Mouse (Mus musculus): ENCODE measurements around the gene Fcrlb.

Gene Fcrlb

DNA sequence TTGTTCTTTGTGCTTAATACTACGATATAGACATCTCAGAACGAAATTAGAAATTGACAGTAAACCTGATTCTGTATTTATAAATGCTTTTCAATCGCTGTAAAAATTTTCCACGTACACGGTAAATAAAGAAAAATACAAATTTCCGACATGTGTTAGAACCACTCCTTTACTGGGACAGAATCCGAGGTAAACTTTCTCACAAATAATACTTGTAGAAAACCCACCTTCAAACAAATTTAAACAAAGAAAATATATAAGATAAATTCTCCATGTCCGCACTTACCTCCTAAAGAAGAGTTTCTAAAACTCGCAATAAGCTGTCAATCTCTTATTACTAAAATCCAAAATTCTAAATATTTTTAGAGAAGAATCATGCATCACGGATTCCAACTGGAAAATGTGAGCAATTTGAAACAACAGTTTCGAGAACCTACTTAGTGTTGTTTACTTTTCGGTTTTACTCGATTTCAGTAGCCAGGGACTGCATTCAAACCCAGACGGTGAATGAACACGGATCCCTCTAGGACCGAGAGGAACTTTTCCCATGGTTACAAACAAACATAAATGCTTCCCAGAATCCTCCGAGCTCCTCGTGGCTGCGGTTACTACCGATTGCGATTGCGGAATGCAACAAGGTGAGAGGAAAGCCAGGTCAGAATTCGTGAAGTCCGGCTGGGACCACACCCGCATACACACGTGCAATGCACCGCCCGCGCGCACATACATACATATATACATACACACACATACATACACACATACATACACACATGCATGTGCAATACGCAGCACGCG is 44.4 kb downstream of the Fcrlb start:
- peak; percentile 89 to 90 for DNase-seq

DNA sequence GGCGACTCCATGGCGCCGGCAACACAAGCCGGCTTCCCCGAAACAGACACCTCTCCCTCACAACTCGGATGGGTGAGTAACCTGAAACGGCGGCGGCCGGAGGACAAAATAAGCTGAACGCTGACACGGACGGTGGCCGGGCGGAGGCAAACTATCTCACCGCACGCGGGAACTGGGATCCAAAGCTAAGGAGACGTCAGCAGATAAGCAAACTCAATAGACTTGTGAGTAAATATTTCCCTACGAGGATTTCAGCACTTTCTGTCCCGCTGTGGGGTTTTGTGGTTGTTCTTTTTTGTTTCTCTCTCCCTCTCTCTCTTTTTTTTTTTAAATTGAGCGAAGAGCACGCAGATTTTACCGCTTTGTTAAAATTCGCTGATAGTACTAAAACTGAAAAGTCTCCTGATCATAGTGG is 45.0 kb downstream of the Fcrlb start, which contains the start of gene Atf6:
TSS of gene Atf6 (minus strand) at position 81 of the 415 bp plus-strand sequence.
- DNase-seq, result peak; percentile 92 to 98

DNA sequence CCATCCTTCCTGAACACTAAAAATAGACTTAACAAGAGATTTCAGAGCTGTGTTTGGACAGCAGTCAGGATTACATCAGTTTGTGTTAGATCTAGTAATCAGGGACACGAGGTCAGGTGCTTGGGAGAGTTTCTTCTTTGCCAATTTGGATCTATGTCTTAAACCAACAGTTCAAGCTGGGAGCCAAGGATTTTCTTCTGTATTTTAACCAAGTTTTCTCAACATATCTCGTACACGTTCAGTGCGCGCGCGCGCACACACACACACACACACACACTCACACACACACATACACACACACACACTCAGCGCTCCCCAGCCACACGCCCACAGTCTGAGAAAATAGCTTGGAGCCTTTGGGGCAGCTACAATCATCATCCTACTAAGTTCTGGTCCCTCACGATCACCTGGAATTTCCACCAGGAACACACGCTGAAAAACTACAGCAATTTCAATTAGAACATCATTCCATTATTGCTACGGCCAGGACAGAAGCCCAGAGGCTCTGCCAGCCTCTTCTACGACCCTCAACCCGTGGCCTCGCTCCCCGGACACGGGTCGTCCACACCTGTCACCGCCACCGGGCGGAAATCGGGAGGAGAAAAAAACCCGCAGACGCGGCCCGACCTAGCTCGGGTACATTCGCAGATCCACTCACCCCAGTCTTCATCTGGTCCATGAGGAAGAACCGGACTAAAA is 45.6 kb downstream of the Fcrlb start:
- no peak for DNase-seq

DNA sequence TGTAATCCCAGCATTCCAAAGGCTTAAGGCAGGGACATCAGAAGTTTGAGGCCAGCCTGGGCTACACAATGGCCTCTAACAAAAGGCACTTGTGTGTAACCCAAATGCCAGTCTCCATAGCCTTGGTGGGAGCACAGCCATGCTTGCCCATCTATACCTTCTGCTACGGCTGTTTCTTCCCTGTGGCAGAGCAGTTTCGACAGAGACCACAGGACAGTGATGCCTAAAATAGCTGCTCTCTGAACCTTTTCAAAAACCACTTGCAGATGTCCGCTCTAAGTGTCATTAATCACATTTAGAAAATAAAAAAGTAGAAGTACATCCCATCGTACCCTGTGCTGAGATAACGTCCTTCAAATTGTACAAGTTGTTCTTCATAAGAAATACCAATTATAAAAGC is 47.3 kb downstream of the Fcrlb start:
- no peak for DNase-seq

DNA sequence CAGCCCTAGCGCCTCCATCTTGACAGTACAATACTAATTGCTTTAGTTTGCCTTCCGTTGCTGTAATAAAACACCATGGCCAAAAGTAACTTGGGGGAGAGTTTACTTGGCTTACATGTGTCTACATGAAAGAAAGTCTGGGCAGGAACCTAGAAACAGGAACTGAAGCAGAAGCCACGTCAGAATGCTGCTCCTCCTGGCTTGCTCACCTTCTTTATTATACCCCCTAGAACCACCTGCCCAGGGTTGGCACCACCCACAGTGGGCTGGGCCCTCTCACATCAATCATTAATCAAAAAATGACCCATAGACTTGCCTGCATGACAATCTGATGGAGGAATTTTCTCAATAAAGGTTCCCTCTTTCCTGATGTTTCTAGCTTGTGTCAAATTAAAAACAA is 48.0 kb downstream of the Fcrlb start:
- no peak for DNase-seq

DNA sequence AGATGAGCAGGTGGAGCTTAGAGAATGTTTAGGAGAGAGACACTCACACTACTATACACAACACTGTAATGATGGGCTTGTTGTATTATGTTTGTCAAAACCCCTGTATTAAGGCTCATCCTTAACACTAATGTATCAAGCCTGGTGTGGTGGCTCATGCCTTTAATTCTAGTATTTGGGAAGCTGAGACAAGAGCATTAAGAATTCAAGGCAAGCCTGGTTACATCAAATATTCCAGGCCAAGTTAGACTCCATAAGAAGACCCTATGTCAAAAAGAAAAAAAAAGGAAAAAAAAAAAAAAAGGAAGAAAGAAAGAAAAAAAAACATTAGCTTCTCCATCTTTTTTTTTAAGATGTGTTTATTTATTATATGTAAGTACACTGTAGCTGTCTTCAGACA is 48.5 kb downstream of the Fcrlb start:
- no peak for DNase-seq

DNA sequence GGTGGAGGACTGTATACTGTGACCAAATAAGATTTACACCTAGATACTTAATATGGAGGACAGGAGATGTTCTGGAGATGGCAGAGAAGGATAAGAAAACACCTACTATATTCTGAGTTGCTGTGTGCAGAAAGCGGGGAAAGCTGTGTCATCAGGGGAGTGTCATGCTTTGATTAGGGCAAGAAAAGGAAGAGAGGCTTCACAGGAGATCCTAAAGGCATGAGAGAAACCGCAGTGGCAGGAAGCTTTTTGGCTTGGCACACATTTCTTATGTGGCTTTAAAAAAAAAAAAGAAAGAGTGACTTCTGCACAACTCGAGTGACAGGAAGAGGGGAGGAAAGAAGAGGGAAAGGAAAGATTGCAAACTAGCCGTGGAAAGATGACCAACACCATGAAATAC is 49.7 kb downstream of the Fcrlb start:
- no peak for DNase-seq

DNA sequence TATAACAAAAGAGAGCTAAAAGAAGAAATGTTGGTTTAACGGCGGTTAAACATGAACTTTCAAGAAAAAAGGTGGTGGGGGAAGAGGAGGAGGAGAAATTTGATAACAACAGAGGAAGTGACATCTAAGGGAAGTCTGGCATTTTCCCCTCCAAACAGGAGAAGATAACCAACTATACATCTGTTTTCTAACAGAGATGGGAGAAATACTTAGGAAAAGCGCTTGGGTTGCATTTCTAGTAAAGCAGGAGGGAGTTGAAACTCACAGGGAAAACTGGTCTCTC is 50.4 kb downstream of the Fcrlb start:
- no peak for DNase-seq

DNA sequence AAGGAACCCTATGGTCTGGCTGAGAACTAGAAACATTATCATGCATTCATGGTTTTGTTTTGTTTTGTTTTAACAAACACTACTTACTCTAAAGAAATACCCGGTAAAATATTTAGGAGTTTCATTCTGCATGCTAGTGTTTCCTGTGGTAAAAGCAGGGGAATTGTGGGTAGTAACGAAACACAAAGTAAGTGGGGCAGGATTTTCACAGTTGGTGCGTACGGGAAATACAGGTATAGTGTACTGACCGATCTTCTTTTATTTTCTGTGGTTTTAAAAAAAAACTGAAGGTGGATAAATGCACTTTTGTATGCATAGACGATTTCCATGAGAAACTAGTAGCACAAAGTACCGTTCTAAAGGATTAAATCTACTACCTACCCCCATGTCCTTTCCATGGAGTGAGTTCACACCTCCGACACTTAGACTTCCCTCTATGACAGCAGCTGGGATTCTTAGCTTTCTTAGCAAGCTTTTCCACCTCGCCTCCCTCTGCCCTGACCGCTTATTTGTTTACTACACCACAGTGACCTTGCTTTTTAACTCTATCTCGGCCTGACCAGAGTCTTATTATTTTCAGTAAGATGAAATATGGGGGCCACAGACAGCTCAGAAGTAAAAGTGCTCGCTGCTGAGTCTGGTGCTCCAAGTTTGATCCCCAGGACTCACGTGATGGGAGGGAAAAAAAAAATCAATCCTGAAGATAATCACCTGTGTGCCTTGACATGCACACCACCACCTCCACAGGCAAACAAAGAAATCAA is 50.9 kb downstream of the Fcrlb start:
- DNase-seq, result no peak

DNA sequence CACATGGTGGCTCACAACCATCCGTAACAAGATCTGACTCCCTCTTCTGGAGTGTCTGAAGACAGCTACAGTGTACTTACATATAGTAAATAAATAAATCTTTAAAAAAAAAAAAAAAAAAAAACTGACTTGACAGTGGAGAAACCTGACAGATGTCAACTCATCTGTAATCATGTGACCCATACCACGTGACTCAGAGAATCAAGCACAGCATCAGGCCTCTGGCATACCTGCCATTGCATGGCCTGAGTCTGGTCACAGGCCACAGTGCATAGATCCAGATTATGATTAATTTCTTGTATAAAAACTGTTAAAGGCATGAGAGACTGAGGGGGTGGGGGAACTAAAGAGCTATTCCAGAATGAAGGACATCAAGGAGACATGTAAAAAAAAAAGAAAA is 53.9 kb downstream of the Fcrlb start:
- no peak for DNase-seq

DNA sequence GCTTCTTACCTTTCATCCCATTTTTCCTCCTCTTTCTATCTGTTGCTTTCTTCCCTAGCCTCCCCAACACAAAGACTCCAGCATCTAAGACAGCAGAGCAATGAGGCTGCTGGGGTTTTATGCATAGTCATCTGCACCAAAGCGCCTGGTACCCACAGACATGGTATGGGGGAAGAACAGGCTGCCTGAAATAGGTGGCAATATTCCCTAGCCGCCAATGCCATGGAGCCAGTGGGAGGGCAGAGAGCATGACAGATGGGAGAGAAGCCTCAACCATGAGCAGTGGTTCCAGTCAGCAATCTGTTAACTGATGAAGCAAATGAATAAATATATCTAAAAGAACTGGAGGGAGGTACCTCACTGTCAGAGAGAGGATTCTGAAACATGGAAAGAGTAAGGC is 55.4 kb downstream of the Fcrlb start:
- peak; percentile 30 to 44 for DNase-seq
